Mouse (Mus musculus) liver, adult 2 months (tissue): ENCODE measurements around the gene Cdca4. TPM values are rescaled to one million over a fixed set of nuclear protein-coding genes. Genes with fewer than 3 reads are reported as not detected.

Experiments used
- DNase-seq: peaks from one replicate; pipeline ENCODE4 v3.0.0-alpha.2; 2011; ENCODE audit warnings: low read depth, low spot score; ENCODE audit errors: extremely low read depth
- H3K27ac ChIP-seq: fragments of 200-500 bp; replicated peaks from 2 replicates; pipeline ENCODE4 v1.5.1; 2012; ENCODE audit warnings: low read depth, mild to moderate bottlenecking, control low read depth, inconsistent platforms, low read length; ENCODE audit not compliant: insufficient read depth
- H3K27me3 ChIP-seq: fragments of 200-500 bp; 2 replicates; pipeline ENCODE4 v1.6.1; 2012; ENCODE audit warnings: mild to moderate bottlenecking, moderate library complexity, low read length, inconsistent platforms; ENCODE audit not compliant: control insufficient read depth, insufficient read depth
- H3K36me3 ChIP-seq: fragments of 200-500 bp; 2 replicates; pipeline ENCODE4 v1.6.1; 2012; ENCODE audit warnings: low read length, inconsistent platforms; ENCODE audit not compliant: control insufficient read depth, insufficient read depth
- H3K4me1 ChIP-seq: fragments of 200-500 bp; 2 replicates; pipeline ENCODE4 v1.6.1; 2011; ENCODE audit warnings: low read length; ENCODE audit not compliant: control insufficient read depth, insufficient read depth
- H3K4me3 ChIP-seq: fragments of 200-500 bp; 2 replicates; pipeline ENCODE4 v1.5.1; 2011; ENCODE audit warnings: low read depth, mild to moderate bottlenecking, control low read depth, low read length, moderate library complexity; ENCODE audit not compliant: insufficient read depth
- H3K79me2 ChIP-seq: fragments of 200-500 bp; 2 replicates; pipeline ENCODE4 v1.6.1; 2012; ENCODE audit warnings: inconsistent platforms, mild to moderate bottlenecking, low read length, moderate library complexity; ENCODE audit not compliant: control insufficient read depth, insufficient read depth
- H3K9ac ChIP-seq: fragments of 200-500 bp; 2 replicates; pipeline ENCODE4 v1.6.1; 2012; ENCODE audit warnings: low read depth, mild to moderate bottlenecking, control low read depth, inconsistent platforms, low read length
- CTCF ChIP-seq: fragments of 200-500 bp; IDR thresholded peaks from 2 replicates; pipeline ENCODE4 v1.5.1; 2011; ENCODE audit warnings: low read depth, low read length, control low read depth
- POLR2A ChIP-seq: fragments of 200-500 bp; IDR thresholded peaks from 2 replicates; pipeline ENCODE4 v1.6.1; 2011; ENCODE audit warnings: low read length, control low read depth; ENCODE audit not compliant: insufficient read depth; ENCODE audit errors: extremely low read depth
- WGBS: fragments of 180-500 bp; shearing (Covaris S2); methylation state at CpG from one replicate; pipeline ENCODE4 v1.1.7; 2018; 5-methylcytosine and 5-hydroxymethylcytosine counted together
- polyA plus RNA-seq: library from polyadenylated mRNA; depleted of rRNA; stranded (reverse); fragments of >200 nt; gene quantifications from 2 replicates; pipeline ENCODE4 v1.2.3, GENCODE M21; 2012
- total RNA-seq: library from RNA; depleted of rRNA; stranded (reverse); fragments of >200 nt; gene quantifications from 2 replicates; pipeline ENCODE4 v1.2.3, GENCODE M21; 2014

Gene Cdca4
- total and polyA plus RNA-seq, 2 experiments, result 3.5 to 5.0 TPM

- Histone ChIP-seq H3K9ac (no peak within 1 kb of the TSS), H3K27ac (no peak within 1 kb of the TSS), H3K36me3 (no peaks in the 10 kb centered on the region), H3K27me3 (no peaks in the 10 kb centered on the region), H3K4me1 (no peaks in the 10 kb centered on the region), H3K4me3 (no peak within 1 kb of the TSS), H3K79me2 (no peaks in the 10 kb centered on the region)
- TF ChIP-seq CTCF (no peak), POLR2A (no peak)
- WGBS, result 68% methylated on average over 13 of the region's 13 CpGs
- no peak for DNase-seq
Measured at GRCm38 (mm10) chr12:112868178-112869087, 39.2 kb upstream of the Cdca4 start, which contains the start of gene Gpr132. Gene Gpr132, minus strand, starts transcription at chr12:112868228.

- TF ChIP-seq POLR2A (no peak), CTCF (no peak)
- no peaks in the 10 kb centered on the region for H3K4me1 ChIP-seq
- H3K27ac ChIP-seq, result no peak overlapping the region
- no peak overlapping the region for H3K4me3 ChIP-seq
- no peaks in the 10 kb centered on the region for H3K79me2 ChIP-seq
- no peak overlapping the region; the same call in 1 of the 2 replicates for H3K9ac ChIP-seq
- no peaks in the 10 kb centered on the region for H3K36me3 ChIP-seq
- no peak for DNase-seq
- 90% methylated on average over 7 of the region's 7 CpGs for WGBS
- no peaks in the 10 kb centered on the region for H3K27me3 ChIP-seq
Measured at GRCm38 (mm10) chr12:112867106-112867674, 38.0 kb upstream of the Cdca4 start.

- H3K27ac ChIP-seq, result no peak overlapping the region
- 66% methylated on average over 8 of the region's 8 CpGs for WGBS
- DNase-seq, result no peak
Measured at GRCm38 (mm10) chr12:112866467-112867080, 37.4 kb upstream of the Cdca4 start.

GRCm38 (mm10) chr12:112864804-112865203, 35.6 kb upstream of the Cdca4 start:
- no peaks in the 10 kb centered on the region for H3K4me1 ChIP-seq
- no peaks in the 10 kb centered on the region for H3K79me2 ChIP-seq
- H3K27me3 ChIP-seq, result no peaks in the 10 kb centered on the region
- H3K4me3 ChIP-seq, result no peak overlapping the region
- H3K9ac ChIP-seq, result no peak overlapping the region
- TF ChIP-seq CTCF (no peak), POLR2A (no peak)
- H3K27ac ChIP-seq, result no peak overlapping the region
- no peaks in the 10 kb centered on the region for H3K36me3 ChIP-seq
- WGBS, result 78% methylated on average over 7 of the region's 7 CpGs
- no peak for DNase-seq

More at GRCm38 (mm10) chr12:112866467-112867080, 37.4 kb upstream of the Cdca4 start:
- Histone ChIP-seq H3K9ac (no peak overlapping the region; the same call in 1 of the 2 replicates), H3K4me1 (no peaks in the 10 kb centered on the region), H3K4me3 (no peak overlapping the region), H3K79me2 (no peaks in the 10 kb centered on the region), H3K36me3 (no peaks in the 10 kb centered on the region), H3K27me3 (no peaks in the 10 kb centered on the region)
- TF ChIP-seq CTCF, result no peak
- no peak for TF ChIP-seq POLR2A

GRCm38 (mm10) chr12:112861911-112862321, 32.7 kb upstream of the Cdca4 start:
- Histone ChIP-seq H3K36me3 (no peaks in the 10 kb centered on the region), H3K4me3 (no peak overlapping the region), H3K27me3 (no peaks in the 10 kb centered on the region), H3K27ac (no peak overlapping the region), H3K79me2 (no peaks in the 10 kb centered on the region), H3K4me1 (no peaks in the 10 kb centered on the region), H3K9ac (no peak overlapping the region)
- TF ChIP-seq CTCF (no peak), POLR2A (no peak)
- WGBS, result 69% methylated on average over 9 of the region's 9 CpGs
- DNase-seq, result no peak
